13 mouse cellular contexts compared by ENCODE assay signal in genomic region chr14:123927903-123928302, GRCm38 (mm10).
DNase-seq lines count a peak whose midpoint lies in the region; TF ChIP-seq lines count a peak whose summit lies in the region.
"Had no signal": no experiment of that assay in that cellular context is flagged by ENCODE, and none has a peak within 500 bp of the region (broad histone marks: within the 10 kb centered on the region; RNA-seq: fewer than 3 reads in every experiment).

No protein-coding gene starts in this region.

- peak; percentile 70 for TF ChIP-seq CTCF in layer of hippocampus, adult 2 months (conservative IDR thresholded peaks at IDR 0.05)
- TF ChIP-seq CTCF in E14TG2a.4 (conservative IDR thresholded peaks at IDR 0.05; ENCODE audit: low read length): peak; percentile 49
- TF ChIP-seq CTCF in brain, embryonic 14.5 days (IDR thresholded peaks at IDR 0.05; ENCODE audit: borderline replicate concordance, extremely low read depth, insufficient read depth, insufficient read length): peak; percentile 34; the same call in 1 of the 2 replicates

- no peak overlapping the region for H3K27ac ChIP-seq in layer of hippocampus, adult 2 months
- H3K27ac ChIP-seq: embryonic facial prominence, embryonic 15.5 days; hindbrain, embryonic 12.5 days; neural tube, embryonic 13.5 days had no signal

- no peak overlapping the region for H3K4me3 ChIP-seq in layer of hippocampus, adult 2 months
- no peak overlapping the region for H3K4me3 ChIP-seq in E14TG2a.4 (replicated peaks; ENCODE audit: low read length)
- H3K4me3 ChIP-seq: embryonic facial prominence, embryonic 15.5 days; hindbrain, embryonic 12.5 days; neural tube, embryonic 13.5 days had no signal

- H3K36me3 ChIP-seq in E14TG2a.4 (ENCODE audit: insufficient read depth, low read length): no peaks in the 10 kb centered on the region
- H3K36me3 ChIP-seq: embryonic facial prominence, embryonic 15.5 days; hindbrain, embryonic 12.5 days; neural tube, embryonic 13.5 days had no signal

- TF ChIP-seq POLR2A in brain, embryonic 14.5 days (IDR thresholded peaks at IDR 0.05; ENCODE audit: borderline replicate concordance, extremely low read depth, insufficient read depth, insufficient read length, poor library complexity, severe bottlenecking): no peak

- DNase-seq in embryo, embryonic 10 days (ENCODE audit: low spot score): peak; percentile 8
- DNase-seq in embryo, embryonic 9.5 days (ENCODE audit: extremely low spot score): no peak
- DNase-seq in layer of hippocampus, adult 2 months (ENCODE audit: low spot score in 2 of 2): no peak
- no peak for DNase-seq in layer of hippocampus, adult 9-11 months
- DNase-seq in brain, embryonic 14.5 days (ENCODE audit: low read depth): no peak
- no peak for DNase-seq in ovary, adult 18-20 months (ENCODE audit: low spot score)
- DNase-seq: kidney, adult 18-20 months; kidney, postnatal 36 days; lung, adult 18-20 months had no signal

- no peaks in the 10 kb centered on the region for H3K4me1 ChIP-seq in E14TG2a.4 (replicated peaks; ENCODE audit: low read depth, low read length)
- H3K4me1 ChIP-seq: embryonic facial prominence, embryonic 15.5 days; hindbrain, embryonic 12.5 days; neural tube, embryonic 13.5 days had no signal

- no peaks in the 10 kb centered on the region for H3K9me3 ChIP-seq in E14TG2a.4 (ENCODE audit: low read length)
- H3K9me3 ChIP-seq: embryonic facial prominence, embryonic 15.5 days; hindbrain, embryonic 12.5 days; neural tube, embryonic 13.5 days had no signal

- H3K27me3 ChIP-seq in E14TG2a.4 (ENCODE audit: insufficient read depth, low read length): no peaks in the 10 kb centered on the region
- H3K27me3 ChIP-seq: embryonic facial prominence, embryonic 15.5 days; hindbrain, embryonic 12.5 days; neural tube, embryonic 13.5 days had no signal
